Mouse (Mus musculus) olfactory bulb, adult 2 months (tissue): ENCODE data around the gene Rdh1. TPM values are rescaled to one million over a fixed set of nuclear protein-coding genes. Genes with fewer than 3 reads are reported as not detected.

ENCODE experiments used
- H3K27ac ChIP-seq: fragments of 200-500 bp; 2 replicates; pipeline ENCODE4 v1.5.1; 2012; ENCODE audit warnings: low read depth, low read length; ENCODE audit not compliant: insufficient read depth
- H3K4me1 ChIP-seq: fragments of 200-500 bp; 2 replicates; pipeline ENCODE4 v1.6.1; 2012; ENCODE audit warnings: low read length; ENCODE audit not compliant: control insufficient read depth, insufficient read depth
- H3K4me3 ChIP-seq: fragments of 200-500 bp; 2 replicates; pipeline ENCODE4 v1.5.1; 2012; ENCODE audit warnings: mild to moderate bottlenecking, low read depth, low read length, moderate library complexity; ENCODE audit not compliant: insufficient read depth
- CTCF ChIP-seq: fragments of 200-500 bp; IDR thresholded peaks from 2 replicates; pipeline ENCODE4 v1.5.1; 2012; ENCODE audit warnings: low read depth, mild to moderate bottlenecking, low read length, moderate library complexity; ENCODE audit not compliant: insufficient read depth
- POLR2A ChIP-seq: fragments of 200-500 bp; IDR thresholded peaks from 2 replicates; pipeline ENCODE4 v1.6.1; 2012; ENCODE audit warnings: mild to moderate bottlenecking, low read depth, low read length, moderate library complexity; ENCODE audit not compliant: insufficient read depth
- WGBS: fragments of 180-500 bp; shearing (Covaris S2); methylation state at CpG from one replicate; pipeline ENCODE4 v1.1.7; 2018; 5-methylcytosine and 5-hydroxymethylcytosine counted together
- polyA plus RNA-seq: library from polyadenylated mRNA; stranded (reverse); fragments of >200 nt; gene quantifications from 2 replicates; pipeline ENCODE4 v1.2.4, GENCODE M21; 2012; ENCODE audit warnings: low replicate concordance; ENCODE audit not compliant: missing spikeins, insufficient read depth, insufficient read length

Rdh1 gene
- polyA plus RNA-seq, result not detected in 2 replicates

DNA sequence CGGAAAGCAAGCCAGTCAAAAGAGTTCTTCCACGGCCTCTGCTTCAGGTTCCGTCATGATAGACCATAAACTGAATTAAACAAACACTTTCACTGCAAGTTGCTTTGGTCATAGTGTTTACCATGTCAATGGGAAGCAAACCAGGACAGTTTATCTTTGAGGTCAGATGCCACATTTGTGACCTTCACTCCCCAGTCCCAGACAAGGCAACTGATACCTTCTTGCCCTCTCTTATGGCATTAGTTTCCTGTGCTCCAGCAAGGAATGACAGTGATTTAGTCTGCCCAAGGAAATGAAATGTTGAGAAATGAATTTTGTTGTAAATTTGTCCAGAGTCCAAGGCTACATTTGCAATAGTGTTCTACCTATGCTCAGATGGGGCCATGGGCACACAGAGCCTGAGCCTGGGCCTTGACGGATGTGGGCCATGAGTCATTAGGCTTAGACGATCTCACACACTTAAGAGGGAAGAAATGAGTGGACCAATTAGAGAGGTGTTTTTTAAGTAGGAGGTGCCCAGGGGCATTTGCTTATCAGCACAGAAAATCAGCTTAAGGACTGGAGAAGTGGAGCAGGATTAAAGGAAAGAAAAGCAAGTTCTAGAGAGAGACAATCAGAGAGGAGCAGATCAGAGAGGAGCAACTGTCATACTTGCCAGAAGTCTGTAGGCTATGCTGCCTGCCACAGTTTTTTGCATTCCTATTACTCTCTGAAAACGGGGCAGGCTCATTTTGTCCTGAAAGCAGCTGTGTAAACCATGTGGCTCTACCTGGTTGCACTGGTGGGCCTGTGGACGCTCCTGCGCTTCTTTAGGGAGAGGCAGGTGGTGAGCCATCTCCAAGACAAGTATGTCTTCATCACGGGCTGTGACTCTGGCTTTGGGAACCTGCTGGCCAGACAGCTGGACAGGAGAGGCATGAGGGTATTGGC, at the start of gene Rdh1, which contains the start of gene Rdh16f1:
Gene Rdh1, plus strand, starts transcription at position 541 of the 930 bp plus-strand sequence.
Gene Rdh16f1, plus strand, starts transcription at position 607 of the 930 bp plus-strand sequence.
- WGBS, result 76% methylated on average over 9 of the region's 9 CpGs

GRCm38 (mm10) chr10:127710331-127710730, 49.2 kb upstream of the Rdh1 start:
- H3K4me1 ChIP-seq, result no peaks in the 10 kb centered on the region
- 91% methylated on average over 13 of the region's 13 CpGs for WGBS
- no peak overlapping the region for H3K27ac ChIP-seq
- TF ChIP-seq POLR2A (no peak), CTCF (no peak)
- H3K4me3 ChIP-seq, result no peak overlapping the region

More for the DNA sequence above, at the start of gene Rdh1, which contains the start of gene Rdh16f1:
- H3K27ac ChIP-seq, result no peak within 1 kb of the TSS
- H3K4me3 ChIP-seq, result no peak within 1 kb of the TSS
- H3K4me1 ChIP-seq, result peaks cover 8% of the 10 kb centered on the region; the same call in 1 of the 2 replicates
- TF ChIP-seq CTCF (no peak), POLR2A (no peak)

DNA sequence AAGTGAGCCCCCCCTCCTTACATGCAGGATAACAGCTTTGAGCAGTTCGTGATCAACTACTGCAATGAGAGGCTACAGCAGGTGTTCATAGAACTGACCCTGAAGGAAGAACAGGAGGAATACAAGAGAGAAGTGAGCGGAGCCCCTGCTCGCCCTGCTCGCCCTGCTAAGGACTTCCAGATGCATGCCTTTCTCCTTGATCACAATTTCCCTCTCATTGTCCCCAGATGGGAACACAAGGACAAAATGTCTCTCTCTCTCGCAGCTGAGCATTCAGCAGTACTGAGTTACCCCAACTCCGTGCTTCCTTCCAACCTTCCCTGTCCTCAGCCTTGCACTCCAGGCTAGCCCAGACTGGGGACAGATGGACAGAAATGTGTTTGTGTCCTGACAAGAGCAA, 46.8 kb upstream of the Rdh1 start:
- 86% methylated on average over 6 of the region's 6 CpGs for WGBS
- Histone ChIP-seq H3K27ac (no peak overlapping the region), H3K4me1 (no peaks in the 10 kb centered on the region), H3K4me3 (no peak overlapping the region)
- TF ChIP-seq CTCF, result no peak

DNA sequence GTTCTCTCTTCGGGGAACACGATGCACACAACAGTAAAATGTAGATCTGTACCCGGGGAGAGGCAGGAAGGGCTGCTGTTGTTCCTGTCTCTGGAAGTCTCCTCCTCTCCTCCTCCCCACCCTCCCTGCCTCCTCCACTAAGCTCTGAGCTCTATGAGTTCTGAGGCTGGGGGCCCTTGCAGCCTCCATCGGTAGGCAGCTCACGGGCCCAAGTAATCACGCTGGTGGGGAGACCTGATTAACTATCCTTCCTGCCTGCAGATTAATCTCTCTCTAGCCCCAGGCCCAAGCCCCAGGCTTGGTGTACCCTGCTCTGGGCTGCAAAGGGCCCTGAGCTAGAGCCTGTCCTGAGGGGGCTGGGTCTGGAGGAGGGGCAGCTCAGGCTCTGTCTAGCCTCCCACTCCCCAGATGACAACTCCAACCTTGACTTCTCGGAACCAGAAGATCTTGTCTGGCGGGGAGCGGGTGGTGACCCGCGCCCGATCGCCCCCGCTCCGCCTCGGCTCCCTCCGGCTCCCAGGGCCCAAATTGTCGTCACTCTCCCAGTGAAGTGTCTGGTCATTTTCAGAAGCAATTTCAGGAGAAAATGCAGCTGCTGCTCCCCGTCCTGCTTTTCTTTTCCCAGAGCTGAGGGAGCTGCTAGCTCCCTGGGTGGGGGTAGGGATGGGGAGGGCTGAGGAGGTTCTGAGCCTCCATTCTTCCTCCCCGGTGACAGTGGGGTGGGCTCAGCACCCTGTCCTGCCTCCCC, 37.7 kb upstream of the Rdh1 start:
- H3K27ac ChIP-seq, result 0 out of 2 replicates have a peak overlapping the region, but pooled peaks have one; percentile 54
- H3K4me3 ChIP-seq, result peak overlapping the region; percentile 8; the same call in 1 of the 2 replicates
- 30% methylated on average over 20 of the region's 20 CpGs for WGBS
- H3K4me1 ChIP-seq, result peaks cover 28% of the 10 kb centered on the region
- TF ChIP-seq POLR2A (no peak), CTCF (no peak)

DNA sequence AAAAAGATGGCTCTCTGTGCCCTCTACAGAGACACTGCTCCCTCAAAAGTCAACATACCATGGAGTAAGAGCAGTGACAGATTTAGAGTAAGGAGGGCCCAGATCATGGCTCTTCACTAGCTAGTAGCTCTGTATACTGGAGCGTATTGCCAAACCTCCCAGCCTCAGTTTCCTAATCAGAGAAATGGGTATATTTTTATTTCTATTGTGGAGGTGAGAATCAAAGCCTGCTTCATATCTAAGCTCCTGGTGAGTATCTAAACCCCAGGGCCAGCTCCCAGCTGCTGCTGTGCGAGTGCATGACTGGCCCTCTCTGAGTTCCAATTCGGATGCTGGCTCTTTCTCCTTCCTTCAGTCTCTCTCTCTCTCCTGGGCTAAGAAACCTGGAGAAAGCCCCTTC, 35.3 kb upstream of the Rdh1 start, which contains the start of gene Tac2:
Gene Tac2, plus strand, starts transcription at position 301 of the 400 bp plus-strand sequence.
- Histone ChIP-seq H3K4me1 (peaks cover 36% of the 10 kb centered on the region), H3K27ac (no peak within 1 kb of the TSS), H3K4me3 (no peak within 1 kb of the TSS)
- 89% methylated on average over 3 of the region's 3 CpGs for WGBS
- TF ChIP-seq CTCF, result no peak
- TF ChIP-seq POLR2A, result no peak

DNA sequence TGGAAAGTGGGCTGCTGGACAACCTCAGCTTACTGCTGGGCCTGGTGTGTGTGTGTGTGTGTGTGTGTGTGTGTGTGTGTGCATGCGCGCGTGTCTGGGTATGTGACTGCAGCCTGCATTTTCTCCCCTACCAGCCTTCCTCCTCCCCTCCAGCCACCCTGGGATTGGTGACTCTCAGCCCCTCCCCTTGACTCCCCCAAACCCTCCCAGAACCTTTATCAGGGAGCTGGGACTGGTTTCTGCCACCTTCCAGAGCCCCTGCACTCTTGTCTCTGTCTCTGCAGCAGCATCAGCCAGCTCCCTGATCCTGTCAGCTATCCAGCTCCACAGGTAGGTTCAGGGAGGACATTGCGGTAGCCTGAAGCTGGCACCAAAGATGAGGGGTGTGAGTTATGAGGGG, 34.4 kb upstream of the Rdh1 start:
- Histone ChIP-seq H3K4me3 (no peak overlapping the region), H3K27ac (no peak overlapping the region), H3K4me1 (peaks cover 34% of the 10 kb centered on the region)
- WGBS, result 97% methylated on average over 4 of the region's 4 CpGs
- TF ChIP-seq CTCF (no peak), POLR2A (no peak)

DNA sequence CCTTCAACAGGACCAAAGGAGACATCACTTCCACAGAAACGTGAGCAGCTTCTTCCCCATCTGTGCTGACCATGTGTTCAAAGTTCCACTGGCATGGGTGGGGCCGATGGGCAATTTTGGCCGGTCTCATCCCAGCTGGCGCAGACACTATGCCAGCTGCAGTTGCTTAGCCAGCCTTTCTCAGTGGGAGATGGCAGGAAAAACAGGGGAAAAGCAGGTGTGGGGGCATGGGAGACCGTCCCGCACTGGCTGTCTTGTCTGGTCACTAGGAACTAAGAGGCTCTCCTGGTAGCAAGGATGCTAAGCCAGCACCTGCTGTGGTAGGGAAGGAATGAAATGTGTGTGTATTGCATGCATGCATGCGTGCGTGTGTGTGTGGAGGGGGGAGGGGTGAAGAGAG, 31.1 kb upstream of the Rdh1 start:
- 49% methylated on average over 8 of the region's 8 CpGs for WGBS
- H3K27ac ChIP-seq, result no peak overlapping the region
- H3K4me1 ChIP-seq, result peaks cover 18% of the 10 kb centered on the region
- TF ChIP-seq CTCF (no peak), POLR2A (no peak)
- H3K4me3 ChIP-seq, result no peak overlapping the region

DNA sequence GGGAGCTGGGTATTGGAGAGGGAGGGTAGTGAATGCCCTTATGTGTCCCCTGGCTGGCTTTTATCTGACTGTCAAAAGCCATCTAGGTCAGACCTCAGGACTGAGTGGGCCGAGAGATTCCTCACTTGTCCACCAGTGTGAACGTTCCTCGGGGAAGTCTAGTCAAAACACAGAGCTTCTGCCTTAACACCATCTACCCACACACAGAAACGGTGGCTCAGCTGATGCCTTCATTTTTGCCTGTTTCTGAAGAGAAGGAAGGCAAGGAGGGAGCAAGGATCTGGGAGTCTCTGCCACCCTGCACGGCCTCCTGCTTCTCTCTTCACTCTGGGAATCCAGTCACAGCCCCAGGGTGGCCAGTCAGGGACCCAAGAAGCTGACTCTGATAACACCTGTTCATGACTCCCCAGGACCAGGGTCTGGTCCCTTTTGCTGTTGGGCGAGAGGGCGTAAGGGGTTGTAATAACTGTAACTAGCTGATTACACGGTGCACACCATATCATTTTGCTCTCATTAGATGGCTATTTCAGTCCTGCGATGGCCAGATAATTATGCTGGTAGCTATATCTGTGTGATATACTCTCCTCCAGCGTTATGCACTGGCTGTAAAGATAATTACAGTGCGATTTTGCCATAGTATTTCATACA, 29.1 kb upstream of the Rdh1 start:
- H3K4me3 ChIP-seq, result no peak overlapping the region
- H3K4me1 ChIP-seq, result peaks cover 18% of the 10 kb centered on the region
- 25% methylated on average over 11 of the region's 11 CpGs for WGBS
- no peak for TF ChIP-seq CTCF
- TF ChIP-seq POLR2A, result no peak
- no peak overlapping the region for H3K27ac ChIP-seq

DNA sequence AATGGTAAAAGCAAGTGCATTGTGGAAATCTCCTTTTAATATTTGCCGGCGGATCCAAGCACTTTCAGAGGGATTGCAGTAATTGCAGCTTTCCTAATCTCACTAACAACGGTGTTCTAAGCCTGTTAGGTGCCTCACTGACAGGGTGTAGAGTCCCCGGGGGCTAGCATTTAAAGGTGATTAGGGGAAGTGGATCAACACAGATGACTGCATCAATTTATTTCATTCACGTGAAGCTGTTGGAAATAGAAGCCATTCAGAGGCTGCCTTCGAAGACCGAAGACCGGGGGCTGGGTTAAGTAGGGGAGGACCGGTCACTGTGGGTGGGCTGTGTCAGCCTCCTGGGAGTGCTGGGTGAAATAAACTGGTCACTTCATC, 28.6 kb upstream of the Rdh1 start:
- 12% methylated on average over 9 of the region's 9 CpGs for WGBS
- Histone ChIP-seq H3K4me3 (no peak overlapping the region), H3K4me1 (peaks cover 18% of the 10 kb centered on the region), H3K27ac (no peak overlapping the region)
- TF ChIP-seq CTCF (no peak), POLR2A (no peak)
